Mouse (Mus musculus) C2C12 (cell line): ENCODE data around the gene Ampd1.

Source experiments
- CEBPB ChIP-seq: IDR thresholded peaks from one replicate; pipeline ENCODE4 v1.6.1; 2011; ENCODE audit warnings: low read depth, mild to moderate bottlenecking, control low read depth, moderate library complexity
- CTCF ChIP-seq: IDR thresholded peaks from one replicate; pipeline ENCODE4 v1.5.1; 2011; ENCODE audit not compliant: control insufficient read depth, insufficient read depth, insufficient read length
- MAX ChIP-seq: IDR thresholded peaks from one replicate; pipeline ENCODE4 v1.6.1; 2011; ENCODE audit warnings: mild to moderate bottlenecking, control low read depth
- MYOD1 ChIP-seq: IDR thresholded peaks from one replicate; pipeline ENCODE4 v1.6.1; 2011; ENCODE audit warnings: low read depth; ENCODE audit not compliant: control insufficient read depth, insufficient read length
- MYOG ChIP-seq: IDR thresholded peaks from one replicate; pipeline ENCODE4 v1.6.1; 2011; ENCODE audit not compliant: control insufficient read depth, insufficient read length; ENCODE audit errors: extremely low read depth
- USF1 ChIP-seq: IDR thresholded peaks from one replicate; pipeline ENCODE4 v1.6.1; 2011; ENCODE audit warnings: low read depth, mild to moderate bottlenecking, control low read depth, moderate library complexity

DNA sequence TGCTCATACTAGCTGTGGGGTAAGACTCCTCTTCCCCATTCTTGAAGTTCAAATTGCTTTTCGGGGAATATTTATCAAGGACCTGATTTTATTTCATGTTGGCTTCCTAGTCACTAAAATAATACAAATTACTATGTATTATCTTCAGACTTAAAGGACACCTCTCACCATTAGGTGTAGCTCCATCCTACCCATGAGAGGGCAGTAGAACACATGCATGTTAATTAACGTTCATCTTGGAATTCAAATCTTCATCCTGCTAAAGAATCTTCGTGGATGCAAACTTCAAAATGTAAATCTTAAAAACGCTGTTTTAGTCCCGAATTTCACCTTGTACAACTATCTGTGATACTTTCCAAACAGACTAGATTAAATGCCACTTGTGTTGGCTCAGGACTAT lies 27.4 kb downstream of the Ampd1 start:
- TF ChIP-seq USF1 (no peak), CTCF (no peak), MYOG (no peak), MAX (no peak), CEBPB (no peak), MYOD1 (no peak)
